Mouse (Mus musculus): ENCODE measurements around the gene Ep400. TPM values are rescaled to one million over a fixed set of nuclear protein-coding genes. Genes with fewer than 3 reads are reported as not detected.
"Not testable (repeated sequence)": the region's sequence is repeated elsewhere in the genome, so short reads cannot be mapped to it uniquely, and the experiment has no call there.

Ep400 gene
- total RNA-seq, 2 experiments from 2014 or later: 21.4 TPM

DNA sequence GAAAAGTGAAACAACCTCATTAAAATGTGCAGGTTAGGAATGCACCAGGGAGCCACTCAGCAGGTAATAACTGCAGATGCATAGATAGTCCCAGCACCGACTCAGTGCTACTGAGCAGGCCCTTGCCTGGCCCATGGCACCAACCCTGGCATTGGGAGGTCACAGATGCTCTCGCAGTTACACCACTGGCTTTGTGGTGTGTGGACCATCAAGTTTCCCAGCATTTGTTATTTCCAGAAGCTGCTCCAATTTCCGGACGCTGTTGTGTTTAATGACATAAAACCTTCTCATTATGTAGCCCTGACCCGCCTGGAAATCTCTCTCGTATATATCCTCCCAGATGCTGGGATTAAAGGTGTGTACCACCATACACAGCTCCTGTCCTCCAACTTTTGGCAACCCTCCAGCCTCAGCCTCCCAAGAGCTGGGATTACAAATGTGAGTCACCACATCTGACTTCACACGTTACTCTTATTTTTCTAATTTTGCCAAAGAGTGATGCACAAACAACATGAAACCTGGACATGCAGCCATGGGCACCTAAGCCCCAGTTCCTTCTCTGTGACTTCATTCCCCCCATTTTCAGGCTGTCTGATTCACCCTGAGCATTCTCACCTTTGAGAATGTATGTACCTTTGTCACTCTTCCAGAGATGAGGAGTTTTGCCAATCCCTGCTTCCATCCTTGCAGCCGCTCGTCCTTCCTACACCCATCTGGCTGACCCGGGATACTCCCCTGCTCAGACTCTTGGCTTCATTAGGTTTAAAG is 10.4 kb upstream of the Ep400 start:
- DNase-seq: peak in 1 of 2 experiments; percentile 16
- intact Hi-C loops (cut with DNase I): no loop called here

DNA sequence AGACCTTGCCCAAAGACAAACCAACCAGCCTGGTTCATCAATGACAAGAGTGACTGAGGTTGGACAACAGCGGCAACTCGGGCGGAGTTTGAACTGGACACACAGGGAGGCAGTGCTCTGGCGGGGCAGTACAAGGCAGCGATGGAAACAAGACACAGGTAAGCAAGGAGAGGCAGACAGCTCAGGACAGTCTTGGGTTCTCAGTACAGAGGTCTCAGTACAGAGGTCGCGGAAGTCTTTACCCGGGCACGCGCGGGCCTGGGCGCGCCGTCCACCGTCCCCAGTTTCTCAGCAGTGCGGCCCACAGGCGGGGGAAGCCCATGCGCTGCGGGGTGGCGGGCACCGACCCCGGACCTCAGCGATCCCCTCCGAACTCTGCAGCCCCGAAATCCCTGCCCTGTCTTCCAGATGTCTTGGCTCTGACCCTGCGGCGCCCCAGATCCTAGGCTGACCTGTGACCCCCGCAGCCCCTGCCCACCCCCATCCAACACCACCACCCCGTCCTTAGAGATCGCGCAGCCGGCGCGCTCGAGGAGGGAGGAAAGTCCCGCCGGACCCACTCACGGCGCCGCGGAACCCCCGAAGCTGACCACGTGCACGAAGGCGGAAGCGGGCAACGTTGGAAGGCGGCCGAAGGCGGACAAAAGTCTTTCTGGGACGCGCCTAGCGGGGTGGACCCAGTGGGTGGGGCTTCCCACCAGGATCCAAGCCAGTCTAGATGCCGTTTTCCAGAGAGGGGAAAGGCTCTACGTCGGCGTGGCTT is 9.7 kb upstream of the Ep400 start, which contains the start of gene Pus1:
Gene Pus1, minus strand, starts transcription at position 662 of the 763 bp plus-strand sequence.
- intact Hi-C loops (cut with DNase I): no loop called here
- peak; percentile 90 to 92 for DNase-seq

GRCm38 (mm10) chr5:110779276-110779997 is 8.9 kb upstream of the Ep400 start:
- intact Hi-C loops (cut with DNase I): no loop called here
- DNase-seq: no peak

DNA sequence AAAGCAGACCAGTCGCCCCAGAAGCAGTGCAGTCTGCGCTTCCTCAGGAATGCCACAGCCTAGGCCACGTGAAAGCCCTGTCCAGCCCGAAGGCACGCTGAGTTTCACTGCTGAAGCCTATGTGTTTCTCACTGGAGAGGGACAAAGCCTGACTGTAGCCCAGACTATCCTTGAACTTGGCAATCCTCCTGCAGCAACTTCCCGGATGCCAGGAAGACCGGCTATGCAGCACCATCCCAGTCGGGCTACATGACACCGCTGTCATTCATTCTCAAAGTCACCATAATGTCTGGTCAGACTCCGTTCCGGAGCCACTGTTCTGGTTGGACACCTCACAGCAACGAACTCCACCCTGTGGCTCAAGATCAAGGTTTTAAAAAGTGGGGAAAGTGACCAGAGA is 7.7 kb upstream of the Ep400 start:
- intact Hi-C loops (cut with DNase I): no loop called here
- no peak for DNase-seq

- no peak for DNase-seq
- intact Hi-C loops (cut with DNase I): no loop called here
Measured at GRCm38 (mm10) chr5:110776141-110776540, 5.6 kb upstream of the Ep400 start.

- intact Hi-C loops (cut with DNase I): loop anchor here (5.0 kb wide), 1 partner anchor 33 kb away; no protein-coding TSS in a partner anchor
- no peak for DNase-seq
Measured at GRCm38 (mm10) chr5:110774511-110774910, 4.0 kb upstream of the Ep400 start.

DNA sequence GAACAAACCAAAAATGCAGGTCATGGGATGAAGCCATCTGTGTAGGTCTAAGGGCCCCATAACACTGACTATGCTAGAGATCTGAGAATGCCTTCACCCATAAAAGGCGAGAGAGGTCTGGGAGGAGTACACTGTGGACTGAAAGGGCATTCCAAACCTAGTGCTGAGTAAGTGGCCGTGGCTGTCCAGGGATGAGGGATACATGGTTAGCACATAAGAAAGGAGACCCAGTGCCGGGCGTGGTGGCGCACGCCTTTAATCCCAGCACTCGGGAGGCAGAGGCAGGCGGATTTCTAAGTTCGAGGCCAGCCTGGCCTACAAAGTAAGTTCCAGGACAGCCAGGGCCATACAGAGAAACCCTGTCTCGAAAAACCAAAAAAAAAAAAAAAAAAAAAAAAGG is 2.4 kb upstream of the Ep400 start:
- not testable (repeated sequence) for DNase-seq
- intact Hi-C loops (cut with DNase I): loop anchor here (5.0 kb wide), 1 partner anchor 34 kb away; no protein-coding TSS in a partner anchor

DNA sequence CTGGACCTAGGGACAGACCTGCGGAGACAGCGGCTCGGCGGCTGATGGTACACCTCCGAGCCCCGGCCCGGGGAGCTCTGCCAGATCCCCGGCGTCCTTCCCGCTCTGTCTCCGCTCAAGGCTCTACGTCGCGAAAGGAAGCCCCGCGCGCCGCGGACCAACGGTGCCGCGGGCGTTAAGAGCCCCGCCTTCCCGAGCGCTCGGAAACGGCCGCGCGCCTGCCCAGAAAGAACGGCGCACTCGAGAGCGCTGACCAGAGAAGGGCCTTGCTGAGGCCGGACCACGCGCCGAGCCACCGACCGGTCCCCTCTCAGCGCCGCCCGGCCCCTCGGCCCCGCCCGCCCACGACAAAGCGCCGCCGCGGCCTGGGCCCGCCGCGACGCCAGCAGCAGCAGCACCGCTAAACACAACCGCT is 479 bp downstream of the Ep400 start:
- no peak for DNase-seq
- intact Hi-C loops (cut with DNase I): loop anchor here (5.0 kb wide), 1 partner anchor 37 kb away; no protein-coding TSS in a partner anchor

GRCm38 (mm10) chr5:110769272-110769671 is 1.2 kb downstream of the Ep400 start:
- no peak for DNase-seq
- intact Hi-C loops (cut with DNase I): no loop called here

DNA sequence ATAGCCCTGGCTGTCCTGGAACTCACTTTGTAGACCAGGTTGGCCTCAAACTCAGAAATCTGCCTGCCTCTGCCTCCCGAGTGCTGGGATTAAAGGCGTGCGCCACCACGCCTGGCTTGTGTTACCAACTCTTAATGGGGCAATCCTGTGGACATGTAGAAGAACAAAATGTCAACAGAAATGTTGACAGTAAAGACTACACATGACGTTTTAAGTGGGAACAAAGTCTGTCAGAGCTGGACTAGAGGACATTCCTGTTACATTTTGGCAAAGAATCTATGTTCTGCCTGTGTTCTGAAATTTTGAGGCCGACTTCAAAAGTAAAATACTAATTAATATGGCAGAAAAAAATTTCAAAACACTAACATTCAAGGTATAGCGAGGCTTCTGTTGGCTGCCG is 6.6 kb downstream of the Ep400 start:
- DNase-seq: no peak
- intact Hi-C loops (cut with DNase I): no loop called here

- DNase-seq: no peak
- intact Hi-C loops (cut with DNase I): no loop called here
Measured at GRCm38 (mm10) chr5:110745021-110745420, 25.5 kb downstream of the Ep400 start.

- no peak for DNase-seq
- intact Hi-C loops (cut with DNase I): no loop called here
Measured at GRCm38 (mm10) chr5:110739496-110740275, 30.8 kb downstream of the Ep400 start.

DNA sequence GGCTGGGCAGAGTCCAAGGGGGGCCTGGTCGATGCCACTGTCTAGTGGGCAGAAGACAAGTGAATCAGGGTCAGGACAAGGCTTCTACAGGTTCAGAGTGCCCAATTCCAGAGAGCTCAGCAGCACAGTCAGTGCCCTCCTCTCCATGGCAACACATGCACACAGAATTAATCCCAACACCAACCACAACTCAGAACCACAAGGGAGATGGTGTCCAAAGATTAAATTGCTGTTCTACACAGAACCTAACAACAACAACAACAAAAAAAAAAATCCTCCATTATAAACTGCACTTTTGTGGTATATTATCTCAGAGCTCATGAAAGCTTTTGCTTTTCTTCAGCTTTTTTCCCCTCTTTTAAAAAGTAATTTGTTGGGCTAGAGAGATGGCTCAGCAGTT is 34.9 kb downstream of the Ep400 start:
- no peak for DNase-seq
- intact Hi-C loops (cut with DNase I): no loop called here

DNA sequence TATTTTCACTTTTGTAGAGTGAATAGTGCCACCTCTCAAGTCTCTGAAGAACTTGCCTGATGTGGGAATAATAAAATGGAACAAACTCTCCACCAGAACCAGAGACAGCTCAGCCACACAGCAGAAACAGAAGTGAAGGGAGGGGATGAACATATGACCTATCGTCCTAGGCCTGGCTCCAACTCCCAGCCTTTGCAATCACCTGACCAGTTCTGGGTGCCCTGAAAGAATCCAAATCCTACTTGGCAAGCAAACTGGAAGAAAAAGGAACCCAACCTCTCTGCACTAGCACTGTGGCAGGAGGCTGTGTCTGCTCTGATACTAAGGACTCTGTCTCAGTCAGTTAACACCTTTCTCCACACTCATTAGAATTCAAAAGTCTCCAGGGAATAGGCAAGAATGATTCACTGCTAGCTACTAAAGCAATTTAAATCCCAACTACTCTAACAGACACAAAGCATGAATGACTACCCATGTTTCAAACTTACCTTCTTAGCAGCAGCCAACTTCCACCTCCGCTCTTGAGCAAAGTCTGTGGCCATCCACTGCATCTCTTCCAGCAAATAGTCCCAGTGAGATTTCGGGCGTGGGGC is 37.2 kb downstream of the Ep400 start:
- DNase-seq: no peak
- intact Hi-C loops (cut with DNase I): no loop called here

- intact Hi-C loops (cut with DNase I): no loop called here
- no peak for DNase-seq
Measured at GRCm38 (mm10) chr5:110731227-110731626, 39.3 kb downstream of the Ep400 start.

- intact Hi-C loops (cut with DNase I): no loop called here
- no peak for DNase-seq
Measured at GRCm38 (mm10) chr5:110727850-110728249, 42.7 kb downstream of the Ep400 start.

GRCm38 (mm10) chr5:110723543-110723942 is 47.0 kb downstream of the Ep400 start:
- intact Hi-C loops (cut with DNase I): no loop called here
- no peak for DNase-seq

- intact Hi-C loops (cut with DNase I); DNase-seq: not testable (repeated sequence)
Measured at GRCm38 (mm10) chr5:110721463-110721862, 49.1 kb downstream of the Ep400 start.

- intact Hi-C loops (cut with DNase I): loop anchor here (10.0 kb wide), 1 partner anchor 1267 kb away; no protein-coding TSS in a partner anchor
Measured at GRCm38 (mm10) chr5:110711455-110711854, 59.1 kb downstream of the Ep400 start.

GRCm38 (mm10) chr5:110709256-110709655 is 61.3 kb downstream of the Ep400 start:
- intact Hi-C loops (cut with DNase I): no loop called here
- DNase-seq: no peak

More at GRCm38 (mm10) chr5:110711455-110711854, 59.1 kb downstream of the Ep400 start:
- no peak for DNase-seq
